Mouse (Mus musculus): ENCODE measurements at regions not wholly inside any gene's neighbourhood (a gene's known extent, or its start where the extent isn't known, plus 50 kb on each side); places are given as distances from the start of the nearest gene placed in this dataset.

DNA sequence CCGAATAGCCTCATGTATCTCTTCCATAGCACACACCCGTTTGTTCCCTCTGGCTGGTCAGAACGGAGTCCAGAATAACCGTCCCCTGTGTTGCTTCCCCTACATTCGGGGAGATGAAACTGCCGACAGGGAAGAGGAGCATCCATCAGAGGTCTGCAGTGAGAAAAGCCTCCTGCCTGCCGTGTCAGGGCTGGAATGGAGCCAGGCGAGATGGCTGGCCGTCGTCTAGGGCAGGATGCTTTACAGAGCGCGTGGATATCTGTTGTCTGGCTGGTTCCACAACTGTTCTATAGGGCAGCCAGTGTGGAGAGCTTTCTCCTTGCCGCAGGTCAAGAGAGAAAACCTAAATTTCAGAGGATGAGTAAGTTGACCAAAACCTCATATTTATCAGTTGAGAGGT, 209.2 kb downstream of the Il20rb start:
- DNase-seq, result no peak
- WGBS, result 54% methylated on average over 13 of the region's 13 CpGs
- TF ChIP-seq POLR2A (IDR thresholded peaks at IDR 0.05; ENCODE audit: borderline replicate concordance, extremely low read depth, low read depth, low read length) (no peak), CTCF (IDR thresholded peaks at IDR 0.05; ENCODE audit: insufficient read depth, low read length) (no peak)
- Histone ChIP-seq H3K4me1 (ENCODE audit: control insufficient read depth, insufficient read depth, low read length) (no peaks in the 10 kb centered on the region), H3K4me3 (replicated peaks; ENCODE audit: extremely low read depth, low read depth, low read length) (no peak overlapping the region)

DNA sequence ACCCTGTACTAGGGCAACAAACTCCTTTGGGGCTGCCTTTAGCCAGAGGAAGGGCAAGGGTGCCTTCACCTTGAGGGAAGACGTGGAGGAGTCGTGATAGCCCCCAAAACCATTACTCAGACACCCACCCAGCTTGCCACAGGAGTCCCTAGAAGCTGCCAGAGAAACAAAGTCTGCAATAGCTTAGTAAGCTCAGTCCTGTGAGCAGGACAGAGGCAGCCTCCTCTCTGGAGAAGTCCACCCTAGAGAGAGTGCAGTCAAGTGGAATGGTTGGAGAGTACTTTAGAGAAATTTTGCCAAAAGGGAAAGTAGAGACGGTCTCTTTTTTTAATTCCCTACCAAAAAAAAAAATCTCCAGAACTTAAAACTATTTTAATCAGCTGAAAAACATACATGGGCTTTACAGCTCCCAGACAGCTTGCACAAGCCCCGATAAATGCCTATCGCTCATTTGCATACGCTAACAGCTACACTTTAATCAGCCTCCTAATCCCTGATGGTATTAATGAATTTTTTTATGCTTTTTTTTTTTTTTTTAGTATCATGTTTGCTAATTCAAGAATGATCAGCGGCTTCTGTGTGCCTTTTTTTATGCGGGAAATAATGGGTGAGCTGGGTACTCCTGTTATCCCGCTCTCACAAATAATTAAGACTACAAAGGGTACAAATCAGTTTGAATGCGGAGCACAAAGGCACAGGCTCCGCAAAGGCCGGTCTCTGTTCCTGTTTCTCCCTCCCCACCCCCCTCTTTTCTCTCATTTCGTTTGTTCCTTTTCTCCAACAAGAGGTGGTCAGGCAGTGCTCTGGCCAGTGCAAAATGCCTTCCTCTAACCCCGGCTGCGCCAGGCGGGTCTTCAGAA, 219.8 kb downstream of the Il20rb start:
- no peak for TF ChIP-seq CTCF (IDR thresholded peaks at IDR 0.05; ENCODE audit: insufficient read depth, low read length)
- TF ChIP-seq POLR2A (IDR thresholded peaks at IDR 0.05; ENCODE audit: borderline replicate concordance, extremely low read depth, low read depth, low read length), result no peak

GRCm38 (mm10) chr9:100252409-100252808, 234.2 kb downstream of the Il20rb start:
- WGBS, result 76% methylated on average over 10 of the region's 10 CpGs

More for the DNA sequence above, 219.8 kb downstream of the Il20rb start:
- 50% methylated on average over 16 of the region's 16 CpGs for WGBS
- H3K4me1 ChIP-seq (ENCODE audit: control insufficient read depth, insufficient read depth, low read length), result no peaks in the 10 kb centered on the region
- H3K4me3 ChIP-seq (replicated peaks; ENCODE audit: extremely low read depth, low read depth, low read length), result no peak overlapping the region
- no peak for DNase-seq

More at GRCm38 (mm10) chr9:100252409-100252808, 234.2 kb downstream of the Il20rb start:
- no peak for TF ChIP-seq POLR2A (IDR thresholded peaks at IDR 0.05; ENCODE audit: borderline replicate concordance, extremely low read depth, low read depth, low read length)
- no peak for TF ChIP-seq CTCF (IDR thresholded peaks at IDR 0.05; ENCODE audit: insufficient read depth, low read length)
- H3K4me1 ChIP-seq (ENCODE audit: control insufficient read depth, insufficient read depth, low read length), result no peaks in the 10 kb centered on the region; the same call in 1 of the 2 replicates
- no peak overlapping the region for H3K4me3 ChIP-seq (replicated peaks; ENCODE audit: extremely low read depth, low read depth, low read length)
- no peak for DNase-seq

All from lung, adult 2 months (tissue).